Mouse (Mus musculus): ENCODE measurements around the gene Mdfi. TPM values are rescaled to one million over a fixed set of nuclear protein-coding genes. Genes with fewer than 3 reads are reported as not detected.
"Not testable (repeated sequence)": the region's sequence is repeated elsewhere in the genome, so short reads cannot be mapped to it uniquely, and the experiment has no call there.

The Mdfi gene
- polyA plus RNA-seq, 1 experiment from 2014 or later: 24.7 TPM

DNA sequence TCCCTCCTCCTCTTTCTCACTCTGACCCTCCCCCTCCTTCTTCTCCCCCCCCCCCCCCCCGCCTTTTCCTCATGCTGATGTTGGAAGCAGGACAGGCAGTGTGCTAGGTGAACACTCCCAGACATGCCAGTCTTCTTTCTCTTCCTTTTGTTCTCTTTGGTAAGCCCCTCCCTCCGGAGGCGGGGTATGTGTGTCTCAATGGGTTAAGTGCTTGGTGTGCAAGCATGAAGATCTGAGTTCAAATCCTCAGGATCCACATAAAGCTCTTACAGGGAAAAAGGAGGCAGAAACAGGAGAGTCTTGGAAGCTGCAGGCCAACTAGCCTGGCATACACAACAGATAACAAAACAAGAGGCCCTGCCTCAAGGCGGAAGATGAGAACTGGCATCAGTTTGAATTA, 18.8 kb upstream of the Mdfi start:
- no peaks in the 10 kb centered on the region for H3K36me3 ChIP-seq (ENCODE audit: control insufficient read depth, insufficient read depth, low read length)
- 93% methylated on average over 3 of the region's 4 CpGs for WGBS
- H3K4me2 ChIP-seq: no peak overlapping the region
- H3K27me3 ChIP-seq (ENCODE audit: control insufficient read depth, insufficient read depth, low read length): no peaks in the 10 kb centered on the region; the same call in 1 of the 2 replicates
- no peaks in the 10 kb centered on the region for H3K4me1 ChIP-seq (ENCODE audit: control insufficient read depth, insufficient read depth, low read length)
- no peak overlapping the region for H3K27ac ChIP-seq (ENCODE audit: low read depth, low read length)
- no peak overlapping the region for H3K4me3 ChIP-seq (ENCODE audit: low read depth, low read length)
- no peaks in the 10 kb centered on the region for H3K9me3 ChIP-seq (ENCODE audit: control insufficient read depth, low read length)
- no peak for ATAC-seq (ENCODE audit: low FRiP score)
- no peak overlapping the region for H3K9ac ChIP-seq (ENCODE audit: low read length)
- DNase-seq (ENCODE audit: low spot score, missing footprints): no peak

GRCm38 (mm10) chr17:47851798-47852360, 17.4 kb upstream of the Mdfi start:
- not testable (repeated sequence) for H3K4me3 ChIP-seq (ENCODE audit: low read depth, low read length); DNase-seq (ENCODE audit: low spot score, missing footprints); H3K9me3 ChIP-seq (ENCODE audit: control insufficient read depth, low read length); H3K9ac ChIP-seq (ENCODE audit: low read length); H3K4me1 ChIP-seq (ENCODE audit: control insufficient read depth, insufficient read depth, low read length); H3K36me3 ChIP-seq (ENCODE audit: control insufficient read depth, insufficient read depth, low read length); H3K27ac ChIP-seq (ENCODE audit: low read depth, low read length); ATAC-seq (ENCODE audit: low FRiP score); H3K27me3 ChIP-seq (ENCODE audit: control insufficient read depth, insufficient read depth, low read length)
- WGBS: 21% methylated on average over 22 of the region's 22 CpGs
- peak overlapping the region; percentile 25 for H3K4me2 ChIP-seq

- Histone ChIP-seq H3K27ac (ENCODE audit: low read depth, low read length) (no peak overlapping the region), H3K9me3 (ENCODE audit: control insufficient read depth, low read length) (no peaks in the 10 kb centered on the region), H3K4me2 (no peak overlapping the region), H3K36me3 (ENCODE audit: control insufficient read depth, insufficient read depth, low read length) (no peaks in the 10 kb centered on the region), H3K9ac (ENCODE audit: low read length) (no peak overlapping the region), H3K27me3 (ENCODE audit: control insufficient read depth, insufficient read depth, low read length) (no peaks in the 10 kb centered on the region; the same call in 1 of the 2 replicates), H3K4me3 (ENCODE audit: low read depth, low read length) (no peak overlapping the region), H3K4me1 (ENCODE audit: control insufficient read depth, insufficient read depth, low read length) (no peaks in the 10 kb centered on the region)
- 83% methylated on average over 7 of the region's 7 CpGs for WGBS
- ATAC-seq (ENCODE audit: low FRiP score): no peak
- no peak for DNase-seq (ENCODE audit: low spot score, missing footprints)
Observed at GRCm38 (mm10) chr17:47850639-47851314, 16.3 kb upstream of the Mdfi start.

DNA sequence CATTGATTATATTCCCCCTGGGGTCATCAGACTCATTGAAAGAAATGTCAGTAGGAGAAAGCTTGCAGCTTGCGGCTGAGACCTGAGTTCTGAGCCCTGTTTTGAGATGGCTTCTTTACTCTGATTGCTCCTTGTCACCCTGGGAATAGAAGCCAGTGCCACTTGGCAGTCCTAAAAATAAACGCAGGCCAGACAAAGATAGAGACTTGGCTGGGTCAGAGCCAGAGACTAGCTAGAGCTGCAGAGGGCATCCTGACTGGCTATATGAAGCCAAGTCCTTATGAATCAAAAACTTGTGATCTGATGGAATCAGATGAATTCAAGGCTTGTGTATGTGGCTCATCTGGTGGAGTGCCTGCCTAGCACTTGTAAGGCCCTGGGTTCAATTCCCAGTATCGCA, 15.5 kb upstream of the Mdfi start:
- H3K27me3 ChIP-seq (ENCODE audit: control insufficient read depth, insufficient read depth, low read length): no peaks in the 10 kb centered on the region; the same call in 1 of the 2 replicates
- WGBS: 91% methylated on average over 3 of the region's 3 CpGs
- H3K4me2 ChIP-seq: no peak overlapping the region
- H3K36me3 ChIP-seq (ENCODE audit: control insufficient read depth, insufficient read depth, low read length): no peaks in the 10 kb centered on the region
- H3K4me3 ChIP-seq (ENCODE audit: low read depth, low read length): no peak overlapping the region
- H3K27ac ChIP-seq (ENCODE audit: low read depth, low read length): no peak overlapping the region
- H3K9me3 ChIP-seq (ENCODE audit: control insufficient read depth, low read length): no peaks in the 10 kb centered on the region
- ATAC-seq (ENCODE audit: low FRiP score) (no peak), DNase-seq (ENCODE audit: low spot score, missing footprints) (no peak)
- no peak overlapping the region for H3K9ac ChIP-seq (ENCODE audit: low read length)
- no peaks in the 10 kb centered on the region for H3K4me1 ChIP-seq (ENCODE audit: control insufficient read depth, insufficient read depth, low read length)

DNA sequence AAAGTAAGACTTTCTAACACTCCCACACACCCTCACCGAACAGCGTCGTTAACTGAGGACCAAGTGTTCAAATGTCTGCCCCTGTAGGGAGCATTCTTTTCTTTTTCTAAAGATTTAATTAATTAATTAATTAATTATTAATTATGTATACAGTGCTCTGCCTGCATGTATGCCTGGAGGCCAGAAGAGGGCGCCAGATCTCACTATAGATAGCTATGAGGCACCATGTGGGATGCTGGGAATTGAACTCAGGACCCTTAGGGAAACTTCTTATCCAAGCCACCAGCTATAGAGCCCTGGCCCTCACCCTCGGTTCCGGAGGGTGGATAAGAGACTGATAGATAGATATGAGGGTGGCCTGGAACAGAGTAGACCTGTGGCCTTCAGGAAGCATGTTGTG, 13.5 kb upstream of the Mdfi start:
- H3K9ac ChIP-seq (ENCODE audit: low read length): no peak overlapping the region
- H3K4me3 ChIP-seq (ENCODE audit: low read depth, low read length): no peak overlapping the region
- no peaks in the 10 kb centered on the region; the same call in 1 of the 2 replicates for H3K27me3 ChIP-seq (ENCODE audit: control insufficient read depth, insufficient read depth, low read length)
- H3K4me2 ChIP-seq: no peak overlapping the region
- WGBS: 83% methylated on average over 6 of the region's 6 CpGs
- no peaks in the 10 kb centered on the region for H3K36me3 ChIP-seq (ENCODE audit: control insufficient read depth, insufficient read depth, low read length)
- H3K9me3 ChIP-seq (ENCODE audit: control insufficient read depth, low read length): no peaks in the 10 kb centered on the region
- no peak overlapping the region for H3K27ac ChIP-seq (ENCODE audit: low read depth, low read length)
- no peaks in the 10 kb centered on the region for H3K4me1 ChIP-seq (ENCODE audit: control insufficient read depth, insufficient read depth, low read length)
- no peak for ATAC-seq (ENCODE audit: low FRiP score)
- no peak for DNase-seq (ENCODE audit: low spot score, missing footprints)

DNA sequence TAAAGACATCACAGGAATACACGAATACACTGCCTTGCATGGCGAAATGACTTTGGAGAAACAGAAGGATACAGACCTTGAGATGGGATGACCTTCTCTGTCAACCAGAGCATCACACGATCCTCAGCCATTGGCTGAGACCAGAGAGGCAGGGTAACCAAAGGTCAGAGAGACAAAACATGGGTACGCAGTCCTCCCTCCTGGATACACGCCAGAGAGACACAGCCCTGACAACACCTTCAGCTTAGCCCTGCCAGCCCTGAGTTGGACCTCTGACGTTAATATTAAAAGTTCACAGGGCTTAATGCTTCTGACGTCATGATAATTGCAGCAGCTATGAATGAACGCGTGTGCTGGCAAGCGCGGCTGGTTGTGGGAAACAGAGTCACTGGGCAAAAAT, 11.1 kb upstream of the Mdfi start:
- ATAC-seq (ENCODE audit: low FRiP score) (no peak), DNase-seq (ENCODE audit: low spot score, missing footprints) (no peak)
- H3K27me3 ChIP-seq (ENCODE audit: control insufficient read depth, insufficient read depth, low read length): no peaks in the 10 kb centered on the region
- H3K9ac ChIP-seq (ENCODE audit: low read length): no peak overlapping the region
- H3K36me3 ChIP-seq (ENCODE audit: control insufficient read depth, insufficient read depth, low read length): no peaks in the 10 kb centered on the region
- no peak overlapping the region for H3K4me2 ChIP-seq
- H3K4me1 ChIP-seq (ENCODE audit: control insufficient read depth, insufficient read depth, low read length): no peaks in the 10 kb centered on the region
- no peak overlapping the region for H3K4me3 ChIP-seq (ENCODE audit: low read depth, low read length)
- WGBS: 88% methylated on average over 11 of the region's 11 CpGs
- no peak overlapping the region for H3K27ac ChIP-seq (ENCODE audit: low read depth, low read length)
- no peaks in the 10 kb centered on the region for H3K9me3 ChIP-seq (ENCODE audit: control insufficient read depth, low read length)

DNA sequence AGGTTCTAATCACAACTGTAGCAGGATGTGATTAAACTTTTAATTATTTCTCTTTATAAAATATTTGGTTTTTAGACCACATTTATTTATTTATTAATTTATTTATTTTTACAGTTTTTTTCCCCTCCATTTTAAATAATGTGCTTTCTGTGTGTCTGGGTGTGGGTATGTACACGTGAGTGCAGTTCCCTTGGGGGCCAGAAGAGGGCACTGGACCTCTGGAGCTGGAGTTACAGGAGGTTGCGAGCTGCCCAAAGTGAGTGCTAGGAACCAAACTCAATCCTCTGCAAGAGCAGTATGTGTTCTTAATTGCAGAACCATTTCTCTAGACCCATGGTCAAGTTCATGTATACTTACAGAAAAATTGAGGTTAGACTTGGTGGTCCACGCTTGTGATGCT, 9.0 kb upstream of the Mdfi start:
- WGBS: 91% methylated on average over 3 of the region's 3 CpGs

GRCm38 (mm10) chr17:47841931-47842623, 7.6 kb upstream of the Mdfi start:
- Histone ChIP-seq H3K4me2 (no peak overlapping the region), H3K4me1 (ENCODE audit: control insufficient read depth, insufficient read depth, low read length) (no peaks in the 10 kb centered on the region), H3K27me3 (ENCODE audit: control insufficient read depth, insufficient read depth, low read length) (no peaks in the 10 kb centered on the region), H3K27ac (ENCODE audit: low read depth, low read length) (no peak overlapping the region), H3K9ac (ENCODE audit: low read length) (no peak overlapping the region), H3K36me3 (ENCODE audit: control insufficient read depth, insufficient read depth, low read length) (no peaks in the 10 kb centered on the region), H3K9me3 (ENCODE audit: control insufficient read depth, low read length) (no peaks in the 10 kb centered on the region), H3K4me3 (ENCODE audit: low read depth, low read length) (no peak overlapping the region)
- no peak for DNase-seq (ENCODE audit: low spot score, missing footprints)
- 82% methylated on average over 19 of the region's 19 CpGs for WGBS
- ATAC-seq (ENCODE audit: low FRiP score): no peak

More for the DNA sequence above, 9.0 kb upstream of the Mdfi start:
- Histone ChIP-seq H3K4me1 (ENCODE audit: control insufficient read depth, insufficient read depth, low read length) (no peaks in the 10 kb centered on the region), H3K36me3 (ENCODE audit: control insufficient read depth, insufficient read depth, low read length) (no peaks in the 10 kb centered on the region), H3K4me3 (ENCODE audit: low read depth, low read length) (no peak overlapping the region), H3K9ac (ENCODE audit: low read length) (no peak overlapping the region), H3K27ac (ENCODE audit: low read depth, low read length) (no peak overlapping the region), H3K4me2 (no peak overlapping the region), H3K27me3 (ENCODE audit: control insufficient read depth, insufficient read depth, low read length) (no peaks in the 10 kb centered on the region), H3K9me3 (ENCODE audit: control insufficient read depth, low read length) (no peaks in the 10 kb centered on the region)
- DNase-seq (ENCODE audit: low spot score, missing footprints) (no peak), ATAC-seq (ENCODE audit: low FRiP score) (no peak)

DNA sequence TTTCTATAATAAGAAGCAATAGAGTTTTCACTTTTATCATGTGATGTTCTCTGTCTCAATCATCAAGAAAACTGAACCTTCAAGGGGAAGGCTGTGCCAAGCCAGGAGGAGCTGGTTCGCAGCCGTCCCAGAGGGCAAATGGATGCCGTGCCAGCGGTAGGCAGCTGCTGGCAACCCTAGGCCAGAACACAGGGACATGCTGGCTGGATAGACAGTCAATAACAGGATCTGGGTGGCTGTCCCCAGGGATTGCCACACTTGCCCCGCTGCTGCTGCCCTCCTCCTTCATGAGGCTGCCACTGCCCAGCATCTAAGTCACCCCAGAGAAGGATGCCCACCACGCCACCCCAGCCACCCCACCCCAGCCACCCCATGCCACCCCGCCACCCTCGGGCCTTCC, 7.0 kb upstream of the Mdfi start:
- ATAC-seq (ENCODE audit: low FRiP score) (no peak), DNase-seq (ENCODE audit: low spot score, missing footprints) (no peak)
- H3K9me3 ChIP-seq (ENCODE audit: control insufficient read depth, low read length): no peaks in the 10 kb centered on the region
- H3K27me3 ChIP-seq (ENCODE audit: control insufficient read depth, insufficient read depth, low read length): no peaks in the 10 kb centered on the region; the same call in 1 of the 2 replicates
- no peak overlapping the region for H3K27ac ChIP-seq (ENCODE audit: low read depth, low read length)
- no peak overlapping the region for H3K9ac ChIP-seq (ENCODE audit: low read length)
- no peaks in the 10 kb centered on the region for H3K36me3 ChIP-seq (ENCODE audit: control insufficient read depth, insufficient read depth, low read length)
- H3K4me2 ChIP-seq: no peak overlapping the region
- H3K4me1 ChIP-seq (ENCODE audit: control insufficient read depth, insufficient read depth, low read length): no peaks in the 10 kb centered on the region
- 88% methylated on average over 8 of the region's 8 CpGs for WGBS
- no peak overlapping the region for H3K4me3 ChIP-seq (ENCODE audit: low read depth, low read length)

Data from midbrain, embryonic 11.5 days (tissue).